Mouse (Mus musculus): ENCODE results near the gene Sin3a. TPM values are rescaled to one million over a fixed set of nuclear protein-coding genes. Genes with fewer than 3 reads are reported as not detected.

Sin3a gene
- polyA plus RNA-seq, 1 experiment from 2014 or later = 22.5 TPM

GRCm38 (mm10) chr9:57156823-57157222 is 85.0 kb downstream of the Sin3a start:
- Histone ChIP-seq H3K9ac (no peak overlapping the region), H3K9me3 (no peaks in the 10 kb centered on the region), H3K4me3 (peak overlapping the region; percentile 88; the same call in 1 of the 2 replicates), H3K27ac (replicated peaks) (no peak overlapping the region), H3K4me2 (peak overlapping the region; percentile 95), H3K4me1 (replicated peaks) (peaks cover 28% of the 10 kb centered on the region), H3K27me3 (no peaks in the 10 kb centered on the region), H3K36me3 (peaks cover 7% of the 10 kb centered on the region; the same call in 1 of the 2 replicates)
- WGBS = 87% methylated on average over 8 of the region's 8 CpGs
- ATAC-seq (ENCODE audit: low FRiP score, low read depth) = no peak

GRCm38 (mm10) chr9:57157499-57157898 is 85.7 kb downstream of the Sin3a start:
- Histone ChIP-seq H3K4me1 (replicated peaks) (peaks cover 28% of the 10 kb centered on the region), H3K36me3 (peaks cover 7% of the 10 kb centered on the region; the same call in 1 of the 2 replicates), H3K4me3 (peak overlapping the region; percentile 88), H3K9ac (peak overlapping the region; percentile 77), H3K9me3 (no peaks in the 10 kb centered on the region), H3K4me2 (peak overlapping the region; percentile 95), H3K27me3 (no peaks in the 10 kb centered on the region), H3K27ac (replicated peaks) (peak overlapping the region; percentile 85)
- WGBS = 34% methylated on average over 13 of the region's 13 CpGs
- ATAC-seq (ENCODE audit: low FRiP score, low read depth) = no peak

- Histone ChIP-seq H3K9me3 (no peaks in the 10 kb centered on the region), H3K4me1 (replicated peaks) (peaks cover 28% of the 10 kb centered on the region), H3K27me3 (0 out of 2 replicates have a peak, but pooled peaks cover 2% of the 10 kb centered on the region), H3K27ac (replicated peaks) (peak within 1 kb of the TSS; percentile 85), H3K4me3 (peak within 1 kb of the TSS; percentile 88), H3K36me3 (peaks cover 7% of the 10 kb centered on the region; the same call in 1 of the 2 replicates), H3K9ac (peak within 1 kb of the TSS; percentile 77), H3K4me2 (peak within 1 kb of the TSS; percentile 95)
- WGBS = under 1% methylated on average over 24 of the region's 24 CpGs
- ATAC-seq (ENCODE audit: low FRiP score, low read depth) = peak; percentile 91
Observed at GRCm38 (mm10) chr9:57158013-57158470, 86.2 kb downstream of the Sin3a start, which contains the start of gene Commd4. Commd4 (minus strand) TSS chr9:57158331.

- Histone ChIP-seq H3K4me3 (peak overlapping the region; percentile 88), H3K27ac (replicated peaks) (peak overlapping the region; percentile 59), H3K4me1 (replicated peaks) (peaks cover 28% of the 10 kb centered on the region), H3K9ac (peak overlapping the region; percentile 77), H3K36me3 (peaks cover 7% of the 10 kb centered on the region; the same call in 1 of the 2 replicates), H3K27me3 (0 out of 2 replicates have a peak, but pooled peaks cover 2% of the 10 kb centered on the region), H3K9me3 (no peaks in the 10 kb centered on the region), H3K4me2 (peak overlapping the region; percentile 95)
- WGBS = 38% methylated on average over 11 of the region's 11 CpGs
- ATAC-seq (ENCODE audit: low FRiP score, low read depth) = peak; percentile 45
Observed at GRCm38 (mm10) chr9:57158506-57158905, 86.7 kb downstream of the Sin3a start.

- H3K27me3 ChIP-seq = 0 out of 2 replicates have a peak, but pooled peaks cover 4% of the 10 kb centered on the region
- H3K36me3 ChIP-seq = no peaks in the 10 kb centered on the region
- 15% methylated on average over 3 of the region's 3 CpGs for WGBS
- H3K9me3 ChIP-seq = no peaks in the 10 kb centered on the region
- no peak overlapping the region for H3K4me2 ChIP-seq
- H3K27ac ChIP-seq (replicated peaks) = no peak overlapping the region
- no peak overlapping the region for H3K4me3 ChIP-seq
- no peak overlapping the region for H3K9ac ChIP-seq
- no peak for ATAC-seq (ENCODE audit: low FRiP score, low read depth)
- H3K4me1 ChIP-seq (replicated peaks) = peaks cover 8% of the 10 kb centered on the region
Observed at GRCm38 (mm10) chr9:57162496-57162895, 90.7 kb downstream of the Sin3a start.

GRCm38 (mm10) chr9:57163137-57163536 is 91.3 kb downstream of the Sin3a start:
- 0 out of 2 replicates have a peak, but pooled peaks cover 5% of the 10 kb centered on the region for H3K4me1 ChIP-seq (replicated peaks)
- H3K9me3 ChIP-seq = no peaks in the 10 kb centered on the region
- H3K4me3 ChIP-seq = no peak overlapping the region
- H3K9ac ChIP-seq = no peak overlapping the region
- ATAC-seq (ENCODE audit: low FRiP score, low read depth) = no peak
- H3K4me2 ChIP-seq = no peak overlapping the region
- 0 out of 2 replicates have a peak, but pooled peaks cover 4% of the 10 kb centered on the region for H3K27me3 ChIP-seq
- no peaks in the 10 kb centered on the region for H3K36me3 ChIP-seq
- no peak overlapping the region for H3K27ac ChIP-seq (replicated peaks)
- 40% methylated on average over 2 of the region's 2 CpGs for WGBS

GRCm38 (mm10) chr9:57166173-57166572 is 94.3 kb downstream of the Sin3a start:
- H3K27me3 ChIP-seq = 0 out of 2 replicates have a peak, but pooled peaks cover 4% of the 10 kb centered on the region
- H3K4me2 ChIP-seq = no peak overlapping the region
- no peak overlapping the region for H3K4me3 ChIP-seq
- no peaks in the 10 kb centered on the region for H3K36me3 ChIP-seq
- H3K27ac ChIP-seq (replicated peaks) = no peak overlapping the region
- WGBS = 85% methylated on average over 2 of the region's 2 CpGs
- no peak overlapping the region for H3K9ac ChIP-seq
- no peaks in the 10 kb centered on the region for H3K4me1 ChIP-seq (replicated peaks)
- H3K9me3 ChIP-seq = no peaks in the 10 kb centered on the region
- no peak for ATAC-seq (ENCODE audit: low FRiP score, low read depth)

GRCm38 (mm10) chr9:57168411-57168810 is 96.6 kb downstream of the Sin3a start:
- WGBS = 89% methylated on average over 5 of the region's 5 CpGs
- ATAC-seq (ENCODE audit: low FRiP score, low read depth) = no peak
- H3K4me3 ChIP-seq = no peak overlapping the region
- no peak overlapping the region for H3K9ac ChIP-seq
- no peaks in the 10 kb centered on the region for H3K36me3 ChIP-seq
- H3K9me3 ChIP-seq = no peaks in the 10 kb centered on the region
- no peak overlapping the region for H3K27ac ChIP-seq (replicated peaks)
- H3K27me3 ChIP-seq = 0 out of 2 replicates have a peak, but pooled peaks cover 2% of the 10 kb centered on the region
- H3K4me1 ChIP-seq (replicated peaks) = no peaks in the 10 kb centered on the region
- H3K4me2 ChIP-seq = no peak overlapping the region

Other genes with a start within 250 kb of the Sin3a start
- gene Odf3l1, start 207.4 kb upstream of the Sin3a start, polyA plus RNA-seq (2015; fragmentation: Nextera tagmentation; extraction: Ambion mirVana) = 0.12 TPM in 1 of 2 replicates, not detected in the other
- 8.1 and 8.6 TPM in 2 replicates for gene Cspg4, start 207.0 kb upstream of the Sin3a start, polyA plus RNA-seq (2015; fragmentation: Nextera tagmentation; extraction: Ambion mirVana)
- gene Snx33, start 143.7 kb upstream of the Sin3a start, polyA plus RNA-seq (2015; fragmentation: Nextera tagmentation; extraction: Ambion mirVana) = 2.8 and 3.1 TPM in 2 replicates
- gene Imp3, start 134.6 kb upstream of the Sin3a start, polyA plus RNA-seq (2015; fragmentation: Nextera tagmentation; extraction: Ambion mirVana) = 70.5 and 70.7 TPM in 2 replicates
- 27.6 and 27.8 TPM in 2 replicates for gene Snupn, start 121.2 kb upstream of the Sin3a start, polyA plus RNA-seq (2015; fragmentation: Nextera tagmentation; extraction: Ambion mirVana)
- gene Ptpn9, start 77.1 kb upstream of the Sin3a start, polyA plus RNA-seq (2015; fragmentation: Nextera tagmentation; extraction: Ambion mirVana) = 25.4 and 30.1 TPM in 2 replicates
- gene Man2c1, start 58.6 kb downstream of the Sin3a start, polyA plus RNA-seq (2015; fragmentation: Nextera tagmentation; extraction: Ambion mirVana) = 94.9 and 108 TPM in 2 replicates
- 9.1 and 9.9 TPM in 2 replicates for gene Neil1, start 76.3 kb downstream of the Sin3a start, polyA plus RNA-seq (2015; fragmentation: Nextera tagmentation; extraction: Ambion mirVana)
- 170 and 192 TPM in 2 replicates for gene Commd4, start 86.3 kb downstream of the Sin3a start, polyA plus RNA-seq (2015; fragmentation: Nextera tagmentation; extraction: Ambion mirVana)
- not detected in 2 replicates for gene Trcg1, start 164.5 kb downstream of the Sin3a start, polyA plus RNA-seq (2015; fragmentation: Nextera tagmentation; extraction: Ambion mirVana)
- 4.8 and 4.9 TPM in 2 replicates for gene 1700017B05Rik, start 190.6 kb downstream of the Sin3a start, polyA plus RNA-seq (2015; fragmentation: Nextera tagmentation; extraction: Ambion mirVana)

All from hindbrain, embryonic 15.5 days (tissue).